Mouse (Mus musculus) bone marrow, adult 2 months (tissue): Measurements from ENCODE around the gene Rabgap1l. TPM values are rescaled to one million over a fixed set of nuclear protein-coding genes. Genes with fewer than 3 reads are reported as not detected.

ENCODE experiments used
- H3K27ac ChIP-seq: fragments of 200-500 bp; 2 replicates; pipeline ENCODE4 v1.5.1; 2012; ENCODE audit warnings: low read depth, mild to moderate bottlenecking, control low read depth, inconsistent platforms, low read length; ENCODE audit not compliant: control insufficient read depth, poor library complexity, insufficient read depth
- H3K4me1 ChIP-seq: fragments of 200-500 bp; 2 replicates; pipeline ENCODE4 v1.6.1; 2011; ENCODE audit warnings: low read length; ENCODE audit not compliant: control insufficient read depth, insufficient read depth
- H3K4me3 ChIP-seq: fragments of 200-500 bp; replicated peaks from 2 replicates; pipeline ENCODE3; 2011; ENCODE audit warnings: mild to moderate bottlenecking, low read depth, low read length, control low read depth; ENCODE audit not compliant: control insufficient read depth
- CTCF ChIP-seq: fragments of 200-500 bp; IDR thresholded peaks from 2 replicates; pipeline ENCODE4 v1.5.1; 2011; ENCODE audit warnings: low read length, control low read depth; ENCODE audit not compliant: control insufficient read depth, insufficient read depth
- POLR2A ChIP-seq: fragments of 200-500 bp; IDR thresholded peaks from 2 replicates; pipeline ENCODE4 v1.6.1; 2011; ENCODE audit warnings: low read depth, mild to moderate bottlenecking, control low read depth, low read length, borderline replicate concordance; ENCODE audit not compliant: control insufficient read depth
- WGBS: fragments of 180-500 bp; shearing (Covaris S2); methylation state at CpG from one replicate; pipeline ENCODE4 v1.1.7; 2018; 5-methylcytosine and 5-hydroxymethylcytosine counted together
- polyA plus RNA-seq: library from polyadenylated mRNA; stranded (reverse); fragments of >200 nt; gene quantifications from 2 replicates; pipeline ENCODE4 v1.2.4, GENCODE M21; 2011; ENCODE audit warnings: low replicate concordance; ENCODE audit not compliant: missing spikeins, insufficient read depth, insufficient read length

The Rabgap1l gene
- polyA plus RNA-seq, 1 experiment = 73.4 TPM

DNA sequence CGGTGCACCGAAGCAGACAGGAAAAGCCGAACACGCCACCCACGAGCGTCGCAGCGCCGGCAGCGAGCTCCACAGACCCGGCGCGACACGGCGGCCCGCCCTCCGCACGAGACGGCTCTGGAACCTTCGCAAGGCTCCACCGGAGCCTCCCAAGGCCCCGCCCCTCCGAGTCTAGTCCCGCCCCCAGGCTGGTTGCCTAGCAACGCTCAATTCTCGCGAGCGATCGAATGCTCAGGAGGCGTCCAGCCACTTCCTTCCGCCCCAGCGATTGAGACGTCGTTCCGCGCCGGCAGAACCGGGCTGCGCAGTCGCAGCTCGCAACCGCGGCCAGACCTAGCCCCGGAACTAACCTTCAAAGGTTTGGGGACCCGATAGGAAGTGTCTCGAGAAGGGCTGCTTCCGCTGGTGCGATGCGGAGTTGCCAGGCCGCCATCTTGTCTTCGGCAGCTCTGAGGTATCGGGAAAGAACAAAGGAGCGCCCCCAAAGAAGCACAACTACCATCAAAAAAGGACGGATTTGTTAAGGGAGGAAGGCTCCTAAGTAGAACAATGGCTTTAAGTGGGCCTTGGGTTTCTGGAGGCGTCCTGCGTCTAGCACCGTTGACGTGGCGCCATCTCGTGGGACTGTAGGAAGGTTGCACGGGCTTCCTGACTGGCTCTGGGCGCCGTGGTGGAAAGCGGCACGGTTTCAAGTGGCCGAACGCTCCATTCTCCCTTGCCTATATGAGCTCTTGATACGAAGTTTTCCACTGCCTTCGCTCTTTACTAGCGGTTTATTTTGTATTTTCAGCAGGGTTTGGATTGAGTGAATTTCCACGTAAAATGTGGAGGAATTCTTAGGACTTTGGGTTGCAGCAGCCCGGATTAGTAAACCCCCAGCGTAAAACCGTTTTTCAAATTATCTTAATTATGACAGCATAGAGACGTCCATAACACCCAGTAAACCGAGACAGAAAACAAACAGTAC lies 580.0 kb downstream of the Rabgap1l start, which contains the start of gene Cacybp:
Gene Cacybp, minus strand, starts transcription at position 173 of the 967 bp plus-strand sequence.
- peak within 1 kb of the TSS; percentile 94 for H3K27ac ChIP-seq
- peak within 1 kb of the TSS; percentile 93 for H3K4me3 ChIP-seq
- H3K4me1 ChIP-seq = peaks cover 2% of the 10 kb centered on the region; the same call in 1 of the 2 replicates
- TF ChIP-seq CTCF (peak; percentile 88), POLR2A (peak; percentile 59)
- WGBS = under 1% methylated on average over 76 of the region's 76 CpGs

DNA sequence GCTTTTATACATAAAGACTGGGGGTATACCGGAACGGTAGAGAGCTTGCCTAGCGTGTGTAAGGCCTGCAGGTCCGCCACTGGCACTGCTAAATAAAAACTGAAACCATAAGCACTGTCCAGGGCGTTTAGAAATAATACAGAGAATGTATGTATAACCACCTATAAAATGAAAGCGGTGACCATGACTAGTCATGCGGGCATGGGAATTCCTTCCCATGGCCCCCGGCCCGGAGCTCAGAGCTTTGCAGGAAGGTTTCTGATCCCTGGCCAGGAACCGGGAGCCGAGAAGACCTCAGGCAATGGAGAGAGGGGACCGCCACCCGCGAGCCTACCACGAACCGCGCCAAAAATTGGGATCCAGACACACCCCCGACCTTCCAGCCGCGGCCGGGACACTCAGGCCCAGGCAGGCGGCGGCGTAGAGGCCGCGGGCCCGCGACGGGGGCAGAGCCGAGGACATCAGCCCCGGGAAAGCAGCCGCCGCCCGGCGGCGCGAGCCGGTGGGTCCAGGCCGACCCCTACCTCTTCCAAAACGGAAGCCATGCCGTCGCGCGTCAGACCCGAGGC lies 580.8 kb downstream of the Rabgap1l start:
- WGBS = under 1% methylated on average over 45 of the region's 45 CpGs
- H3K4me1 ChIP-seq = peaks cover 2% of the 10 kb centered on the region; the same call in 1 of the 2 replicates
- H3K4me3 ChIP-seq = peak overlapping the region; percentile 93
- no peak for TF ChIP-seq CTCF
- TF ChIP-seq POLR2A = no peak
- H3K27ac ChIP-seq = peak overlapping the region; percentile 94

DNA sequence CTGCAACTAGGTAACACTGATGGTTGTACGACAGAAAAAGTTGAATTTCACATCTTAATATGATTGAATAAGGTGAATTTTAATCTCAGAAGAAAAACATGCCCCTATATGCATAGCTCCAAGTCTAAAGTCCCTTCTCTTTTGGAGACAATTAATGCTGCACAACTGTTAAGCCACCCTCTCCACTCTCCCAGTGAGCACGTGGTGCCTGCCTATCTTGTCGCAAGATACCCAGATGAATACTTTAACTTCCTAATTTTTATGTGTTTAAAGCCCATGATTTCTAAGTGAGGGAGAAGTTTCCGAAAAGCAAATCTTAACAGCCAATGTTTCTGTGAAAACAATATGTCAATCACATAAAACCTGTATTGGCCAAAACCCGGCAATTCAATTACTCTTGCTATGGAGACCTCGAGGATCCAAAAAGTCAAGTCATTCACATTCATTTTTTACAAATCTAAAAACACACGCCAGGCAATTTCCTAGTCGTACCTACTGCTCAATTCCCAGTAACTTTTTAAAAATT lies 581.4 kb downstream of the Rabgap1l start:
- WGBS = under 1% methylated on average over 8 of the region's 8 CpGs
- peak overlapping the region; percentile 93 for H3K4me3 ChIP-seq
- H3K4me1 ChIP-seq = peaks cover 2% of the 10 kb centered on the region; the same call in 1 of the 2 replicates
- TF ChIP-seq CTCF = no peak
- no peak for TF ChIP-seq POLR2A
- no peak overlapping the region; the same call in 1 of the 2 replicates for H3K27ac ChIP-seq

DNA sequence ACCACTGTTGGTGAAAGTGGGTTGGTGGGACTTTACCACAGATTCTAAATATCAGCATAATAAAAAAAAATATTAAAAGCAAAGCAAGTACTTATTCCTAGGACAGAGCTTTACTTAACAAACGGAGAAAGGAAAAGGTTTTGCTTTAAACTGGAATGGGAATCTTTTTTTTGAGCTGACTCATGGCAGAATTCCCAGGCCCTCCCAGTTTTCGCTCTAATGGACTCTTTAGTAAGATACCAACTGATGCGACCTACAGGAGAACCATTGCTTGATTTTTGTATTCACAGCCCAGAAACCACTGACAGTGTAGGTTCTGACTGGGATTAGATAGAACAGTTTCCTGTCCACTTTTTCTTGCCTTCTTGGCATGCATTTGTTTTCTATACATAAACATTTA lies 582.4 kb downstream of the Rabgap1l start:
- 65% methylated on average over 3 of the region's 3 CpGs for WGBS
- Histone ChIP-seq H3K4me1 (peaks cover 2% of the 10 kb centered on the region; the same call in 1 of the 2 replicates), H3K27ac (no peak overlapping the region), H3K4me3 (no peak overlapping the region)
- TF ChIP-seq POLR2A (no peak), CTCF (no peak)

DNA sequence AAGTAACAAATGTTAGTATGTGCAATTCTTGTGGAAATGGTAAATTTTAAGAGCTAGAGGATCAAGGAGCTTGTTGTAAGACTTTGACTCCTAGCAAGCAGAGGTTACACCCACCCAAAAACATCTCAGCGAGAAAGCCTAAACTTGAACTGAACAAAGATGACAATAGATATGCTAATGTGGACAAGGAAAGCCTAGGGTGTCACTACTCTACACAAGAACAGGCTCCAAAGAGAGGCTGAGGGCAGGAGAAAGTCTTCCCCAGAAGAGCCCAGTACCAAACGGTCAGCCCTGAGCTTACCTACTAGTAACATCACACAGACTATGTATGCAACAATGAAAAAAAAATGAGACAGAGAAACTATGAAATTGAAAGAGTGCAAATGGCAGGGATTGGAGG lies 583.2 kb downstream of the Rabgap1l start:
- TF ChIP-seq CTCF (no peak), POLR2A (no peak)
- H3K27ac ChIP-seq = no peak overlapping the region
- 74% methylated on average over 2 of the region's 2 CpGs for WGBS
- H3K4me1 ChIP-seq = peaks cover 2% of the 10 kb centered on the region; the same call in 1 of the 2 replicates
- no peak overlapping the region for H3K4me3 ChIP-seq

DNA sequence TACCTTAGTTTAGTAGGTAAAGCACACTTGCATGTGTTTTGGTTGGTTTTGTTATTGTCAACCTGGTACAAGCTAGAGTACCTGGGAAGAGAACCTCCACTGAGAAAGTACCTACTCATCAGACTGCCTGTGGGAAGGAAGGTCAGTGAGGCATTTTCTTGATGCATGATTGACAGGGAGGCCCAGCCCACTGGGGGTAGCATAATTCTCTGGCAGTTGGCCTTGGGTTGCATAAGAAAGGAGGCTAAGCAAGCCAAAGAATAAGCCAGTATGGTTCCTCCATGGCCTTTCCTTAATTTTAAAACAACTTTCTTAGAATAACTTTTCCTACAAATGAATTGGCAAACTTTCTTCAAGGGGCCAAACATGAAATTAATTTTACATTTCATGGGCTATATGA lies 587.5 kb downstream of the Rabgap1l start:
- TF ChIP-seq CTCF (no peak), POLR2A (no peak)
- H3K4me1 ChIP-seq = no peaks in the 10 kb centered on the region
- no peak overlapping the region for H3K27ac ChIP-seq
- H3K4me3 ChIP-seq = no peak overlapping the region

DNA sequence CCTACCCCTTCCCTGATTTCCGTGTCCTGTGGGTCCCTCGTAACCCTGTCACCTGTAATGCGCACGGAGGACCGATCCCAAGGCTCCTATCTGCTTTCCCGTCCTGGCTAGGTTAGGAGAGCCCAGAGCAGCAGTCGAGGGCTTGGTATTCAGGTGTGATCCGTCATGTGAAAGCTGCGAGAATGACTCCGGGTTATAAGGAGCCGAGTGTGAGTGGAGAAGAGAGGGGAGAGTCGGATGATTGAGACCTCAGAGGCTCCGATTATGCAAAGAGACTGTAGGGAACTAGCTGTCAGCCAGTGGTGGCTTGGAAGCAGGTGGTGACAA lies 597.7 kb downstream of the Rabgap1l start:
- 0% methylated on average over 13 of the region's 13 CpGs for WGBS
- peak overlapping the region; percentile 99 for H3K4me3 ChIP-seq
- peak overlapping the region; percentile 77 for H3K27ac ChIP-seq
- TF ChIP-seq CTCF (no peak), POLR2A (no peak)
- H3K4me1 ChIP-seq = no peaks in the 10 kb centered on the region; the same call in 1 of the 2 replicates
